Mouse (Mus musculus) embryonic facial prominence, embryonic 12.5 days (tissue): ENCODE measurements around the gene Lrrc1. TPM values are rescaled to one million over a fixed set of nuclear protein-coding genes. Genes with fewer than 3 reads are reported as not detected.
A peak's percentile ranks its signal among the peaks of the same experiment; 100 is the strongest.

ENCODE experiments used
- ATAC-seq: fragments of 200-750 bp; cut with Nextera tagmentation; 2 replicates; pipeline ENCODE4 v1.8.0; 2017; ENCODE audit not compliant: insufficient number of reproducible peaks, insufficient read depth, low FRiP score, low TSS enrichment
- H3K27ac ChIP-seq: fragments of 300-500 bp; sonication (generic); 2 replicates; pipeline ENCODE4 v1.5.1; 2016; ENCODE audit warnings: mild to moderate bottlenecking
- H3K27me3 ChIP-seq: fragments of 300-500 bp; sonication (generic); 2 replicates; pipeline ENCODE4 v1.6.1; 2016; ENCODE audit warnings: mild to moderate bottlenecking, moderate library complexity
- H3K36me3 ChIP-seq: fragments of 300-500 bp; sonication (generic); 2 replicates; pipeline ENCODE4 v1.6.1; 2016; ENCODE audit warnings: mild to moderate bottlenecking
- H3K4me1 ChIP-seq: fragments of 300-500 bp; sonication (generic); 2 replicates; pipeline ENCODE4 v1.6.1; 2016
- H3K4me2 ChIP-seq: fragments of 300-500 bp; sonication (generic); replicated peaks from 2 replicates; pipeline ENCODE4 v1.6.1; 2016; ENCODE audit warnings: mild to moderate bottlenecking, moderate library complexity
- H3K4me3 ChIP-seq: fragments of 300-500 bp; sonication (generic); 2 replicates; pipeline ENCODE4 v1.5.1; 2016; ENCODE audit warnings: mild to moderate bottlenecking
- H3K9ac ChIP-seq: fragments of 300-500 bp; sonication (generic); 2 replicates; pipeline ENCODE4 v1.6.1; 2016; ENCODE audit warnings: mild to moderate bottlenecking, moderate library complexity
- H3K9me3 ChIP-seq: fragments of 300-500 bp; sonication (generic); 2 replicates; pipeline ENCODE4 v1.6.1; 2016; ENCODE audit warnings: mild to moderate bottlenecking, moderate library complexity
- WGBS: fragments of 180-500 bp; shearing (Covaris S2); methylation state at CpG from one replicate; pipeline ENCODE4 v1.1.7; 2016; 5-methylcytosine and 5-hydroxymethylcytosine counted together
- polyA plus RNA-seq: library from polyadenylated mRNA; unstranded; fragments of >200 nt; fragmentation: Nextera tagmentation; extraction: Ambion mirVana; gene quantifications from 2 replicates; pipeline ENCODE4 v1.2.1, GENCODE M21; 2016

The Lrrc1 gene
- polyA plus RNA-seq, 1 experiment from 2014 or later: 15.2 TPM

- Histone ChIP-seq H3K36me3 (no peaks in the 10 kb centered on the region), H3K4me1 (peaks cover 39% of the 10 kb centered on the region), H3K27me3 (no peaks in the 10 kb centered on the region), H3K4me3 (no peak overlapping the region), H3K27ac (no peak overlapping the region), H3K9me3 (no peaks in the 10 kb centered on the region), H3K4me2 (no peak overlapping the region), H3K9ac (no peak overlapping the region)
- no peak for ATAC-seq
- WGBS: 53% methylated on average over 10 of the region's 10 CpGs
These were observed 66.3 kb downstream of the Lrrc1 start for GRCm38 (mm10) chr9:77478166-77478920.

DNA sequence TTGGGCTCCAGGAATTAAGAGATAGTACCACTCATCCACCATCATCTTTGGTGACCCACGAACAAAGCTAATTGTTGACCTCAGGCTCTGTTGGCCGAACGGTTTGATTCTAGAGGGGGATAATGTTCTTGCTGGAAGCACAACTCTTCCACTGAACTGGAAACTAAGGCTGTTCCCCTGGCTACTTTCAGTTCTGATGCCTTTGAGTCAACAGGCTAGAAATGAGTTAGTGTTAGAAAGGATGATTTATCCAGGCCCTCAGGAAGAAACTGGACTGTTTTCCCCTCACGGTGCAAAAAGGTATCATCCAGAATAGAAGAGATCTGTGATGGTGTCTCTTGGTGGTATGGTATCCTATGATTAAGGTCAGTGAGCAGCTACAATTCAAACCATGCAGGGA is 70.1 kb downstream of the Lrrc1 start:
- Histone ChIP-seq H3K4me3 (no peak overlapping the region), H3K4me2 (no peak overlapping the region), H3K9me3 (no peaks in the 10 kb centered on the region), H3K36me3 (no peaks in the 10 kb centered on the region), H3K27ac (no peak overlapping the region), H3K27me3 (peaks cover 2% of the 10 kb centered on the region; the same call in 1 of the 2 replicates), H3K4me1 (peaks cover 32% of the 10 kb centered on the region), H3K9ac (no peak overlapping the region)
- WGBS: 87% methylated on average over 4 of the region's 4 CpGs
- no peak for ATAC-seq

DNA sequence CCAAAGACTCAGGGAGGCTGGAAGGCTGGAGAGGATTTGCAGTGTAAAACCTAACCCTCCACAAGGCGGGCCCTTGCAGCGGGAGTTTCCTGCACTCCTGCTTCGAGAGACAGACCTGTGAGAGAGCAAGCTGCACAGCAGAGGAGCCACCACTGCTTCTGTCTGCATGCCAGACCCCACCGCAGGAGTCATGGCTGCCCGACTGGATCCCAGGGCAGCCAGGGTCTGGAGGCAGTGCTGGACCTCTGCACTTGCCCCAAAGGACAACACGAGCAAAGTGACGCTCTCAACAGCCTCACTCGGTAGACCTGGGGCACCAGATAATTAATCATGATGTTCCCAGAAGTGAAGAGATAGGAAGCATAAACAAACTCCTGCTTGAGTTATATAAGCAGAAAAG is 72.1 kb downstream of the Lrrc1 start:
- WGBS: 62% methylated on average over 8 of the region's 8 CpGs

GRCm38 (mm10) chr9:77471646-77472220 is 72.9 kb downstream of the Lrrc1 start:
- no peak for ATAC-seq
- Histone ChIP-seq H3K4me1 (peaks cover 10% of the 10 kb centered on the region), H3K4me3 (no peak overlapping the region), H3K4me2 (no peak overlapping the region), H3K27ac (no peak overlapping the region), H3K9ac (no peak overlapping the region), H3K27me3 (peaks cover 2% of the 10 kb centered on the region; the same call in 1 of the 2 replicates), H3K36me3 (peaks cover 8% of the 10 kb centered on the region), H3K9me3 (no peaks in the 10 kb centered on the region)
- WGBS: 83% methylated on average over 12 of the region's 12 CpGs

More for the DNA sequence above, 72.1 kb downstream of the Lrrc1 start:
- Histone ChIP-seq H3K4me2 (no peak overlapping the region), H3K9me3 (no peaks in the 10 kb centered on the region), H3K27ac (no peak overlapping the region), H3K4me1 (peaks cover 19% of the 10 kb centered on the region), H3K4me3 (no peak overlapping the region), H3K27me3 (peaks cover 2% of the 10 kb centered on the region; the same call in 1 of the 2 replicates), H3K9ac (no peak overlapping the region), H3K36me3 (peaks cover 8% of the 10 kb centered on the region)
- ATAC-seq: no peak

GRCm38 (mm10) chr9:77469791-77470607 is 74.7 kb downstream of the Lrrc1 start:
- Histone ChIP-seq H3K4me3 (no peak overlapping the region), H3K27ac (no peak overlapping the region), H3K9me3 (no peaks in the 10 kb centered on the region), H3K27me3 (peaks cover 2% of the 10 kb centered on the region; the same call in 1 of the 2 replicates), H3K4me1 (peaks cover 10% of the 10 kb centered on the region), H3K4me2 (no peak overlapping the region), H3K36me3 (peaks cover 8% of the 10 kb centered on the region), H3K9ac (no peak overlapping the region)
- ATAC-seq: peak; percentile 72; the same call in 1 of the 2 replicates
- 58% methylated on average over 20 of the region's 20 CpGs for WGBS

- peaks cover 22% of the 10 kb centered on the region for H3K4me1 ChIP-seq
- H3K4me2 ChIP-seq: no peak overlapping the region
- H3K27ac ChIP-seq: no peak overlapping the region
- H3K27me3 ChIP-seq: no peaks in the 10 kb centered on the region
- WGBS: 83% methylated on average over 5 of the region's 5 CpGs
- H3K4me3 ChIP-seq: no peak overlapping the region
- ATAC-seq: no peak
- no peaks in the 10 kb centered on the region for H3K9me3 ChIP-seq
- peaks cover 8% of the 10 kb centered on the region for H3K36me3 ChIP-seq
- no peak overlapping the region for H3K9ac ChIP-seq
These were observed 77.7 kb downstream of the Lrrc1 start for GRCm38 (mm10) chr9:77466926-77467325.

DNA sequence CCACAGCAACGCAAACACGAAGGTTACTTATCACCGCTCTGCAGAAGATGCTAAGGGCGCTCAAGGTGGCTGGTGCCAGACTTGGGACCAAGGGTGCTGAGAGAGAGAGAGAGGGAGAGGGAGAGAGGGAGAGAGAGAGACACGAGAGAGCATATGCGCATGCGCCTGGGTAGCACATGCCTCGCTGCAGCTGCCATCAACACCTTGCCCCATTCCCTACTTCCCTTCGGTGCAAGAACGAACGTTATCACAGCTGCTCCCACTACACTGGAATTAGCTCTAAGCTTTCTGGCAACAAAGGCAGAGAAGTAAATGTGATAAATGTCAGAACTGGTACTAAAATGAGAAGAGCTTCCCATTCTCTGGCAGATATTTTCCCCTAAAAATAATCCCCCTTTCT is 79.3 kb downstream of the Lrrc1 start:
- no peak overlapping the region for H3K4me2 ChIP-seq
- 71% methylated on average over 11 of the region's 11 CpGs for WGBS
- 0 out of 2 replicates have a peak overlapping the region, but pooled peaks have one; percentile 42 for H3K27ac ChIP-seq
- no peak for ATAC-seq
- no peaks in the 10 kb centered on the region for H3K9me3 ChIP-seq
- peaks cover 22% of the 10 kb centered on the region for H3K4me1 ChIP-seq
- peaks cover 8% of the 10 kb centered on the region for H3K36me3 ChIP-seq
- H3K9ac ChIP-seq: no peak overlapping the region
- no peak overlapping the region for H3K4me3 ChIP-seq
- H3K27me3 ChIP-seq: no peaks in the 10 kb centered on the region

DNA sequence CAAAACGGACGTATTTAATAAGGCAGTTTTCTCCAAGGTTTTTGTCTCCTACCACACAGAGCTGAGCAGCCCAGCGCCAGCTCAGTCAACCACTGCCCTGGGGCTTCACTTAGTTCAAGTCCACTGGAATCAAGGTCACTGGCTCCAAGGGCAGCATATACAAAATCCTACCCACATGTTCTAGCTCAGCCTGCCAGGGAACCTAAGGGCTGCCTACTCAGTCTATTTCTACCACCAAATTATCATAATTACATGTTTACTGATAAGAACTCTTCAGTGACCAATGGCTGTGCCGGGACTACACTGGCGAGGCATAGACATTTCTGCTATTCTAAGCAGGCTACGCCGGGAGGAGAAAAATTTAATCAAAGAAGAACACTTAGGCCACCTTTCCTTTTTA is 80.8 kb downstream of the Lrrc1 start:
- no peak for ATAC-seq
- no peak overlapping the region for H3K4me2 ChIP-seq
- H3K9ac ChIP-seq: no peak overlapping the region
- H3K27me3 ChIP-seq: no peaks in the 10 kb centered on the region
- WGBS: 67% methylated on average over 7 of the region's 7 CpGs
- peaks cover 17% of the 10 kb centered on the region for H3K4me1 ChIP-seq
- peaks cover 8% of the 10 kb centered on the region for H3K36me3 ChIP-seq
- H3K9me3 ChIP-seq: no peaks in the 10 kb centered on the region
- H3K4me3 ChIP-seq: no peak overlapping the region
- H3K27ac ChIP-seq: peak overlapping the region; percentile 46; the same call in 1 of the 2 replicates

- 26% methylated on average over 4 of the region's 4 CpGs for WGBS
These were observed 81.5 kb downstream of the Lrrc1 start for GRCm38 (mm10) chr9:77463195-77463594.

GRCm38 (mm10) chr9:77461371-77461915 is 83.2 kb downstream of the Lrrc1 start:
- ATAC-seq: peak; percentile 44; the same call in 1 of the 2 replicates
- Histone ChIP-seq H3K36me3 (peaks cover 12% of the 10 kb centered on the region; the same call in 1 of the 2 replicates), H3K4me2 (no peak overlapping the region), H3K9ac (no peak overlapping the region), H3K9me3 (no peaks in the 10 kb centered on the region), H3K27ac (no peak overlapping the region), H3K27me3 (no peaks in the 10 kb centered on the region), H3K4me1 (peaks cover 17% of the 10 kb centered on the region), H3K4me3 (no peak overlapping the region)
- 77% methylated on average over 9 of the region's 9 CpGs for WGBS

More at GRCm38 (mm10) chr9:77463195-77463594, 81.5 kb downstream of the Lrrc1 start:
- no peak overlapping the region for H3K27ac ChIP-seq
- no peak overlapping the region for H3K4me3 ChIP-seq
- no peak overlapping the region for H3K9ac ChIP-seq
- H3K9me3 ChIP-seq: no peaks in the 10 kb centered on the region
- no peaks in the 10 kb centered on the region for H3K27me3 ChIP-seq
- peaks cover 2% of the 10 kb centered on the region for H3K36me3 ChIP-seq
- H3K4me1 ChIP-seq: peaks cover 17% of the 10 kb centered on the region
- no peak overlapping the region for H3K4me2 ChIP-seq
- ATAC-seq: no peak

DNA sequence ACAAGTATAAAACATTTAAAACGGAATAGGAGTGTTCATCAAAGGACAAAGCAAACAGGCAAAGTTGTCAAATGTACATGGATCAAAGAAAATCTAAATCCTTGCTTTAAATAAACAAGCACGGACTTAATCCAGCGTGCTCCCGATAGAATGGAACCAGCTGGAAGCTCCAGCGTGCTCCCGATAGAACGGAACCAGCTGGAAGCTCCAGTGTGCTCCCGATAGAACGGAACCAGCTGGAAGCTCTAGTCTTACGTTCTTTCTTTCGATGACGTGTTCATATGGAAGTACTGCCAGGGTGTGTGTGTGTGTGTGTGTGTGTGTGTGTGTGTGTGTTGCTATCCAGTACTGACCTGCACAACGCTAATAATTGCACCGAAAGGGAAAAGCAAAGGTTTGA is 84.3 kb downstream of the Lrrc1 start:
- H3K4me3 ChIP-seq: no peak overlapping the region
- H3K27ac ChIP-seq: no peak overlapping the region
- peaks cover 13% of the 10 kb centered on the region; the same call in 1 of the 2 replicates for H3K36me3 ChIP-seq
- no peaks in the 10 kb centered on the region for H3K27me3 ChIP-seq
- ATAC-seq: no peak
- peaks cover 16% of the 10 kb centered on the region for H3K4me1 ChIP-seq
- H3K4me2 ChIP-seq: no peak overlapping the region
- no peaks in the 10 kb centered on the region for H3K9me3 ChIP-seq
- 74% methylated on average over 14 of the region's 14 CpGs for WGBS
- H3K9ac ChIP-seq: no peak overlapping the region
